Mouse (Mus musculus) intestine, embryonic 16.5 days (tissue): Measurements from ENCODE around the gene Ralgps2. TPM values are rescaled to one million over a fixed set of nuclear protein-coding genes. Genes with fewer than 3 reads are reported as not detected.

Experiments used
- ATAC-seq: fragments of 200-750 bp; cut with Nextera tagmentation; 2 replicates; pipeline ENCODE4 v1.8.0; 2017; ENCODE audit warnings: moderate TSS enrichment, moderate library complexity
- H3K27ac ChIP-seq: fragments of 300-500 bp; sonication (generic); 2 replicates; pipeline ENCODE4 v1.5.1; 2014; ENCODE audit warnings: mild to moderate bottlenecking, low read length
- H3K27me3 ChIP-seq: fragments of 300-500 bp; sonication (generic); replicated peaks from 2 replicates; pipeline ENCODE4 v1.6.1; 2014; ENCODE audit warnings: low read length, control low read depth, mixed read lengths; ENCODE audit not compliant: control insufficient read depth, insufficient read depth
- H3K36me3 ChIP-seq: fragments of 300-500 bp; sonication (generic); 2 replicates; pipeline ENCODE4 v1.6.1; 2014; ENCODE audit warnings: low read length, control low read depth; ENCODE audit not compliant: control insufficient read depth, insufficient read depth
- H3K4me1 ChIP-seq: fragments of 300-500 bp; sonication (generic); 2 replicates; pipeline ENCODE4 v1.6.1; 2014; ENCODE audit warnings: low read length, control low read depth, mixed read lengths; ENCODE audit not compliant: control insufficient read depth, insufficient read depth
- H3K4me2 ChIP-seq: fragments of 300-500 bp; sonication (generic); 2 replicates; pipeline ENCODE4 v1.6.1; 2014; ENCODE audit warnings: low read depth, low read length, control low read depth
- H3K4me3 ChIP-seq: fragments of 300-500 bp; sonication (generic); 2 replicates; pipeline ENCODE4 v1.5.1; 2014; ENCODE audit warnings: mild to moderate bottlenecking, low read length
- H3K9ac ChIP-seq: fragments of 300-500 bp; sonication (generic); 2 replicates; pipeline ENCODE4 v1.6.1; 2014; ENCODE audit warnings: low read depth, low read length
- H3K9me3 ChIP-seq: fragments of 300-500 bp; sonication (generic); 2 replicates; pipeline ENCODE4 v1.6.1; 2016; ENCODE audit warnings: low read length, control low read depth; ENCODE audit not compliant: control insufficient read depth
- WGBS: fragments of 180-500 bp; shearing (Covaris S2); extraction: QIAGEN DNeasy Blood & Tissue Kit; methylation state at CpG from one replicate; pipeline ENCODE4 v1.1.7; 2014; 5-methylcytosine and 5-hydroxymethylcytosine counted together
- polyA plus RNA-seq: library from polyadenylated mRNA; unstranded; fragments of >200 nt; fragmentation: Nextera tagmentation; extraction: Ambion mirVana; gene quantifications from 2 replicates; pipeline ENCODE4 v1.2.1, GENCODE M21; 2015

Gene Ralgps2
- polyA plus RNA-seq, 1 experiment from 2014 or later = 30.6 TPM

DNA sequence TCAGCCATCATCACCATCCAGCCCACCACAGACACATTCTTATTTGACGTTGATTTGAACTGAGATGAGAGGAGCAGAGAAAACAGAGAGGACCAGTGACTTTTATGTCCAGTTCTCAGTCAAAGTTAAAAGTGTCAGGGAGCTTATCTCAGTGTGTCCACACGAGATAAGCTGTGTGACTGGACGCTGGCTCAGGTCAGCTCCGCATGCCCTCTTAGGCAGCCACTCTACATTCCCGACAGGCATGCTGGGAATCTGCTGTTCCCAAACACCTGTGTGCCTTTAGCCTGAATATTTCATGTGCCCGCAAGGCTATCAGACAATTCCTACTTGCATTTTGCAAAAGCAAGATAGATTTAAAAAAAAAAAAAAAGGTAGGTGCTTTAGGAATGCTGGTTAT, 125.9 kb downstream of the Ralgps2 start:
- 0 out of 2 replicates have a peak, but pooled peaks cover 1% of the 10 kb centered on the region for H3K4me1 ChIP-seq
- WGBS = 65% methylated on average over 6 of the region's 6 CpGs
- ATAC-seq = no peak
- H3K4me3 ChIP-seq = no peak overlapping the region
- H3K4me2 ChIP-seq = no peak overlapping the region
- no peaks in the 10 kb centered on the region for H3K9me3 ChIP-seq
- no peak overlapping the region for H3K27ac ChIP-seq
- H3K27me3 ChIP-seq = no peaks in the 10 kb centered on the region
- H3K36me3 ChIP-seq = peaks cover 2% of the 10 kb centered on the region; the same call in 1 of the 2 replicates
- no peak overlapping the region for H3K9ac ChIP-seq

DNA sequence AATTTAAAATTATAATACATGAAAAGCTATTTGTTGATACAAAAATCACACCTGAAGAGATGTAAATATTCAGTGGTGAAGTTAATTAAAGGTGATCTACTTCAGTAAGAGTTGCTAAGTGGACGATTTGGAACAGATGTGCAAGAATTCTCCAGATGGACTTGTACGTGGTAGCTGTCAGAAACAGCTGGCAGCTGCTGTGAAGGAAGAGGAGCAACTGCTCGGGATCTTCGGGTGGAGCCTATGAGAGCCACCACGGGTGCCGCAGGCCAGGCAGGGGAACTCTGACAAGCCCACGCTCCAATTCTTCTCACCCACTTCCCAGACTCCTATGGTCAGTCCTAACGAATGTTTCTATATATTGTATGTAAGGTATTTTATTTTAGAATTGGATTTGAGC, 126.7 kb downstream of the Ralgps2 start:
- no peaks in the 10 kb centered on the region for H3K27me3 ChIP-seq
- H3K9me3 ChIP-seq = no peaks in the 10 kb centered on the region
- no peak overlapping the region for H3K4me3 ChIP-seq
- H3K9ac ChIP-seq = no peak overlapping the region
- WGBS = 53% methylated on average over 8 of the region's 8 CpGs
- peaks cover 2% of the 10 kb centered on the region; the same call in 1 of the 2 replicates for H3K36me3 ChIP-seq
- no peak for ATAC-seq
- H3K27ac ChIP-seq = no peak overlapping the region
- no peak overlapping the region for H3K4me2 ChIP-seq
- H3K4me1 ChIP-seq = 0 out of 2 replicates have a peak, but pooled peaks cover 3% of the 10 kb centered on the region

DNA sequence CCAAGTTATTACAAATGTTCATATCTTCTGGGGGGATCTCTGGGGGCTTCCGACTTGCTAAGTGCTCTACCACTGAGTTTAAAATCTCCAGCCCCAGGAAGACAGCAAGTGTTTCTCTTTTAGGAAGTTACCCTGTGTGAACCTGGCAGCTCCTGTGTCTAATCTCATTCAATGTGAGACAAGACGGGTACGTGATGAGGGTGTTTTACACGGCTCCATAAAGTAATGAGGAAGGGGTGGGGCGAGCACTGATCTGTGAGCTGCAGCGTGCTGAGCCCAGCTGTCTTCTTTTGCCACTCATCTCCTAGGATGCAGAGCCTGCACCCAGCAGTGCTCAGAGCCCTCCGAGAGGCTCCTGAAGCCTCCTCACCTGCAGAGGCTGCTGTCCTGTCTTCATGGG, 127.5 kb downstream of the Ralgps2 start:
- ATAC-seq = peak; percentile 59
- no peaks in the 10 kb centered on the region for H3K27me3 ChIP-seq
- H3K36me3 ChIP-seq = no peaks in the 10 kb centered on the region
- no peak overlapping the region for H3K27ac ChIP-seq
- 63% methylated on average over 7 of the region's 7 CpGs for WGBS
- no peaks in the 10 kb centered on the region for H3K9me3 ChIP-seq
- no peak overlapping the region for H3K4me2 ChIP-seq
- 0 out of 2 replicates have a peak, but pooled peaks cover 3% of the 10 kb centered on the region for H3K4me1 ChIP-seq
- no peak overlapping the region for H3K4me3 ChIP-seq
- no peak overlapping the region for H3K9ac ChIP-seq

DNA sequence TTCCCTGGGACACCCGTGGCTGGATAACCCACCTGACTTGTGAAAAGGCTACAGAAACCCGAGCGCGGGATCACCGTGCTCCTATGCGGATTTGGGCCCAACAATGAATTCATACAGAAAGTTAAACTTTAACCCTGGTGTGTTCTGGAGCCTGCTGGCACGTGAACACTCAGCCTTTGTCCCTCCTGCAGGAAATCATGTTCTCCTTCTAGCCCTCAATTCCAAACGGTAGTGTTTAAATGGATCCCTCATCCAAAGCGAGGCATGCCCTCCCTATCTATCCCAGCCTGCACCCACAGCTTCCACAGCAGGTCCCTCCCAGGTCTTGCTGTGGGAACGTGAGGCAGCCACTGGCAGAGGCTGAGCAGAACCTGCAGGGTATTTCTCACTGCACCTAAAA, 131.1 kb downstream of the Ralgps2 start:
- no peaks in the 10 kb centered on the region for H3K36me3 ChIP-seq
- no peaks in the 10 kb centered on the region for H3K9me3 ChIP-seq
- no peak overlapping the region for H3K4me3 ChIP-seq
- H3K27me3 ChIP-seq = no peaks in the 10 kb centered on the region
- ATAC-seq = peak; percentile 86
- H3K9ac ChIP-seq = no peak overlapping the region
- 43% methylated on average over 10 of the region's 10 CpGs for WGBS
- H3K27ac ChIP-seq = peak overlapping the region; percentile 71; the same call in 1 of the 2 replicates
- 0 out of 2 replicates have a peak, but pooled peaks cover 3% of the 10 kb centered on the region for H3K4me1 ChIP-seq
- H3K4me2 ChIP-seq = peak overlapping the region; percentile 32

DNA sequence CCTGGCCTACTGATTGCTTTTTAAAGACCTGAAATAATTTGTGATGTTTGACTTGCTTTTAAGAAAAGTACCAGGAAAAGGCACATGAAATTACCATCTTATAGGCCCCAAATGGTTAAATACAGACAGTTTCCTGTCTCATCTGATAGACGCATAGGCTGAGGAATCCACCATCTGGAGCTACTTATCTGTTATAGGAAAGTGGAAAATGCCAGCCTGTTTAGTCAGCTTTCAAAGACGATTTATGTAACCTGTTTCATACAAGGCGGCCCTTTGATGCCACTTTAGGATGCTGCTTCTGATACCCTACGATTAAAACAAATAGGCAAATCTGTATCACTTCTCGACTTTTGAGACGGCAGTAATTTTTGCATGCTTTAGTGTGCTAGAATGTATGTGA, 138.2 kb downstream of the Ralgps2 start:
- ATAC-seq = no peak
- no peaks in the 10 kb centered on the region for H3K36me3 ChIP-seq
- H3K4me2 ChIP-seq = no peak overlapping the region
- 75% methylated on average over 6 of the region's 6 CpGs for WGBS
- no peak overlapping the region for H3K4me3 ChIP-seq
- no peaks in the 10 kb centered on the region for H3K27me3 ChIP-seq
- H3K9ac ChIP-seq = no peak overlapping the region
- H3K4me1 ChIP-seq = no peaks in the 10 kb centered on the region
- H3K27ac ChIP-seq = no peak overlapping the region
- H3K9me3 ChIP-seq = no peaks in the 10 kb centered on the region

DNA sequence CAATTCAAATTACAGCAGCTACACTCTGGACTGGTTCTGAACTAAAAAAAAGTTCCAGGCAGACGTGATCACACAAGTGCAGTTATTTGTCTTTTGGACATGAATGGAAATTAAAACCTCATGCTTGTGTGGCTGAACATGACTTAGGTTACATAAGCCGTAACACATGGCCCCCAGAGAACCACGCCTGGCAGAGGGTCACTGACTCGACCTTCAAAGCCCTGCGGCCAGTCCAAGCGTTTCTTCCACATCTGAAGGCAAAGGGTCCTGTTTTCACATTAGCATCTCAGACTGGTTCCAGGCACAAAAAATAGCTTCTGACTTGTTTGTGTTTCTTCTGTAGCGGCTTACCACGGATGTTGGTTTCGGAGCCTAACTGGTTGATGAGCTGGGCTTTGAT, 143.2 kb downstream of the Ralgps2 start:
- Histone ChIP-seq H3K27ac (no peak overlapping the region), H3K4me3 (no peak overlapping the region), H3K9me3 (no peaks in the 10 kb centered on the region), H3K36me3 (no peaks in the 10 kb centered on the region), H3K4me1 (no peaks in the 10 kb centered on the region), H3K27me3 (no peaks in the 10 kb centered on the region), H3K4me2 (no peak overlapping the region), H3K9ac (no peak overlapping the region)
- no peak for ATAC-seq
- WGBS = 70% methylated on average over 9 of the region's 9 CpGs

DNA sequence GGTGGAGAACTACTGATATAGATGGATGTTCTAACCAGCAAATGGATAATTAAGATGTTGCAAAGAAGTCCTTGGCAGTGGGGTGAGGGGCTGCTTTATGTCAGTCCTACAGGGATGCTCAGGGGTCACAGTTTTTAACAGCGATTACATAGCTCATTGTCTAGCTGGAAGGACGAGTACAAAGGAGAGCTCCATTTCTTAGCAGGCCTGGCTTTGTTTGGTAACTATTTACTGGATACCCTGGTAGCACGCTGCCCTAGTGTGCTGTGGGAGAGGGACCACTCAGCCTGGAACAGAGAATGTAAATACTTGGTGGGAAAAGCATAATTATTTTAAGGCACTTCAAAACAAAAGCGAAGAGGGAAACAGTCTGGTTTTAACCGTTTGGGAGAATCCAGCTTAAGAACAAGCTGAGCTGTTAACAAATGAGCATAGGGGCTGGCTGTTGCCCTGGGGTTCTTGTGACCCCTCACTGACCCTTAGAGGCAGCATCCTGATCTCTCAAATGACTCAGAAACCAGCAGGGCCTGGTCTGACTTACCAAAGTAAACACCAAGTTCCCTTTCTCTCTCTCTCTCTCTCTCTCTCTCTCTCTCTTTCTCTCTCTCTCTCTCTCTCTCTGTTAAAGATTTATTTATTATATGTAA, 149.5 kb downstream of the Ralgps2 start:
- Histone ChIP-seq H3K9ac (no peak overlapping the region), H3K4me3 (no peak overlapping the region), H3K36me3 (no peaks in the 10 kb centered on the region), H3K4me1 (peaks cover 6% of the 10 kb centered on the region), H3K27me3 (no peaks in the 10 kb centered on the region), H3K4me2 (no peak overlapping the region), H3K9me3 (no peaks in the 10 kb centered on the region), H3K27ac (0 out of 2 replicates have a peak overlapping the region, but pooled peaks have one; percentile 34)
- 29% methylated on average over 5 of the region's 5 CpGs for WGBS
- ATAC-seq = peak; percentile 53; the same call in 1 of the 2 replicates

DNA sequence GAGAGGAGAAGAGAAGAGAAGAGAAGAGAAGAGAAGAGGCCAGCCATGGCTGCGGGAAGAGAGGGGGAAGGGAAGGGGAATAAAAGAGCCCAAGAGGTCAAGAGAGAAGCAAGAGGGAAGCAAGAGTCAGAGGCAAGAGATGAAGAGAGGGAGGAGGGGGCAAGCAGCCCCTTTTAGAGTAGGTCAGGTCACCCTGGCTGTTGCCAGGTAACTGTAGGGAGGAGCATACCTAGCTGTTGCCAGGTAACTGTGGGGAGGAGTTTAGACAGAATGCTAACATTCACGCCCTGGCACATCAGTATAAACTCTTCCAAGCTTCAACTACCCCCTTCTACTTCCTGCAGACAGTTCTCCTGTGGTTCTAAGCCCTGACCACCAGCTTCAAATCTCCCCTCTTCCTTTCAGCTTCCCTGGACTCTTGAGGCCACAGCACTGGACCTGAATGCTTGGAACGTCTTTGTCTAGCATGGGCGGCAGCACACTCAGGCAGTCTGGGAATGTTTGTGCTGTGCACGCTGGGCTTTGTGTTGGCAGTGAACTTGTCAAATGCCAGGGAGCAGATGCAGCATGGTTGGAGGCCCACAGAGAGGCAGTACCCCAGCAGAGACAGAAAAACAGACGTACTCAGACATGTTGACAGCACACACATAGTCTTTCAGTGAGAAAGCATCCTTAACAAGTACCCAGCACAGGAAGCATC, 152.1 kb downstream of the Ralgps2 start:
- no peak overlapping the region for H3K4me2 ChIP-seq
- H3K27ac ChIP-seq = no peak overlapping the region
- H3K27me3 ChIP-seq = no peaks in the 10 kb centered on the region
- no peak overlapping the region for H3K9ac ChIP-seq
- H3K36me3 ChIP-seq = no peaks in the 10 kb centered on the region
- ATAC-seq = no peak
- WGBS = 37% methylated on average over 6 of the region's 6 CpGs
- H3K4me3 ChIP-seq = no peak overlapping the region
- no peaks in the 10 kb centered on the region for H3K9me3 ChIP-seq
- peaks cover 6% of the 10 kb centered on the region for H3K4me1 ChIP-seq

DNA sequence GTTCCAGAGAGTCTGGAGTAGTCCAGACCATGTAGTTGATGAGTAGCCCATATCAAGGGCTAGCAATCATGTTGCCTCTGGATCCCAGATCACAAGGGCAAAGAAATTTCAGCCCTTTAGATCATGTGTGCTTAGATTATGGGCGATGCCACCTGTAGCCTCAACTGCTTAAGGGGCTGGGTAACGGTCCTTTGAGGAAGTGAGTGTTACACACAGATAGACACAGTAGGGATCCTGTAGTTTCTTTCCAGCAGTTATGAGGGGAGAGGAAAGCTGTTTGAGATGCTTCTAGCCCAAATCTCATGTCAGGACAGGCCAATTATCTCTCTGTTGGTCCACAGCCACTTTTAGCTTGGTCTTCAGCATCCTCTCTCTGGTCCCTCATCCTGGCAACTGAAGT, 153.4 kb downstream of the Ralgps2 start:
- 85% methylated on average over 2 of the region's 2 CpGs for WGBS
- Histone ChIP-seq H3K36me3 (no peaks in the 10 kb centered on the region), H3K27ac (no peak overlapping the region), H3K4me1 (peaks cover 14% of the 10 kb centered on the region), H3K4me2 (no peak overlapping the region), H3K27me3 (no peaks in the 10 kb centered on the region), H3K9ac (no peak overlapping the region), H3K9me3 (no peaks in the 10 kb centered on the region), H3K4me3 (no peak overlapping the region)
- ATAC-seq = no peak
